Mouse (Mus musculus) mesoderm, embryonic 11.5 days (tissue): ENCODE measurements around the gene Tubgcp6.
A peak's percentile ranks its signal among the peaks of the same experiment; 100 is the strongest.

ENCODE experiments used
- DNase-seq: peaks from one replicate; pipeline ENCODE4 v3.0.0-alpha.2; 2012; ENCODE audit warnings: low read depth, low spot score

The Tubgcp6 gene

DNA sequence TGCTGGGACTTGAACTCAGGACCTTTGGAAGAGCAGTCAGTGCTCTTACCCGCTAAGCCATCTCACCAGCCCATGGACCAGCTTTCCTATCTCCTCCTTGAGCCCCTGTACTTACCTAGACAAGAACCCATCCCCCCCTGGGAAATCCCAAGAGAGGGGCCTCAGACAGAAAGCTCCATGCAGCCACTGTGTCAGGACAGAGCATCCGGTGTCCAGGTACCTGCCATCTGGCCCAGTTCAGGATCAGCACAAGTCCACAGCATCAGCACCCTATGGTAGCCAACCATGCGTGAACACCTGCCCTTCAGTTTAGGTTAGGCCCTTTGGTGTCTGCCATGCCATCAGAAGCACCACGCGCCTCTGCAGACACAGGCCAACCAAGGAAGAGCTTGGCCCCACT lies 58.0 kb downstream of the Tubgcp6 start:
- no peak for DNase-seq

GRCm38 (mm10) chr15:89063536-89063935 lies 59.4 kb downstream of the Tubgcp6 start:
- DNase-seq: no peak

DNA sequence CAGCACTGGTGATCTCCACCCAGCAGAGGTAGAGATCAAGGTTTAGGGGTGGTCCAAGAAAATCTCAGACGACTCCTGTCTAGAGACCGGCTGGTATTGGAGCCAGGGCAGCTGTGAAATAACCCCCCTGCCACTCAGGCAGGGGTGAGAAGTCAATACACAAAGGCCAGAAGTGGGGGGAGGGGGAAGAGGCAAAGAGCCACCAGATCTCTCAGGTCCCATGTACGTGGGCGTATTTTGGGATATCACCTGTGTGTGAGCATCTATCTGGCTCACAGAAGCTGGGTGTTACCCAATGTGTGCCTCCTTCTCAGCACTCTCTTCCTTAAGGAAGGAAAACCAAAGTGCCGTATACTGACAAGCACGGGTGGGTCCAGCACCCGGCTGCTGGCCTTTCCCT lies 59.9 kb downstream of the Tubgcp6 start:
- no peak for DNase-seq

DNA sequence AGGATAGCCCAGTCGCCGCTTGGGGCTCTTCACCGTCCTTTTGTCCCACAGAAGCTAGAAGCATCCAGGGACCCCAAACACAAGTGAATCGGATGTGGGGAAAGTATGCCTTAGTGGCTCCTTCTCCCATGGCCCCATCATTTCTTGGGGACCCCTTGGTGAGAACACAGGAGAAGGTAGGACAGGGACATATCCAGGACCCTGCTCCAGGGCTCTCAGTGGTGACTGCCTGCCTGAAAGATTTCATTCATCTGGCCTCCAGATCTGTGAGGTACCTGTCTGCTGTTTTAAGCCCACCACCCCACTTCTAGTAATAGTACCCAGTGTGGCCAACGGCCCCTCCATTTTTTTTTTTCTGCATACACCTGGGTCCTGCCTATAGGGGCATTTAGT lies 60.4 kb downstream of the Tubgcp6 start:
- DNase-seq: no peak

GRCm38 (mm10) chr15:89061761-89062517 lies 61.0 kb downstream of the Tubgcp6 start:
- no peak for DNase-seq

DNA sequence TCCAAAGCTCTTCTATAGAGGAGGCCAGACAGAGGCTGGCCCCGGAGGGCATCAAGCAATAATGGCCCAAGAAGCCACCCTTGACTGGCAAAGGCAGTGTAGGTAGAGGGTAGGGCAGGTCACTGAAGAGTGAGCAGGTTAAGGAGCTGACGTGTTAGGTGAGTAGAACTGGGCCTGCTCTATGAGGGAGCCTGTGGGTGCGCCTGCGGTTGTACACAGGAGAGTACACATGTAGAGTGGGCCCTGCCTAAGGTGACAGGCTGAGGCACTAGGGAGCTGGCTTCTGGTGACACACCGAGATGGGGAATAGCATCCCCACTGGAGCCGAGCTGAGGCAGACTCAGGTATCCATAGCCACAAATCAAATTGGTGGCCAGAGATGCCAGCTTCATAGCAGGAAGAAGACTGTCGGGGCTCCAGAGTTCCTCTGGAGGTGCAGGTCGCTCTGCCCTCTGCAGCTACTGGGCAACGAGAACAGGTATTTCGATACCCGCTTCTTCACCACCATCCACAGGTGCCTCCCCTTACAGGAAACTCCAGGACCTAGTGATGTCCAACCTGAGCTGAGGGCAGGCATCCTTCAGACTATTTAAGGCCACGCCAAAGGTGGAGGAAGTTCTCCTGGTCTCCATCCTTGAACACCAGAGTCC lies 62.0 kb downstream of the Tubgcp6 start:
- no peak for DNase-seq

DNA sequence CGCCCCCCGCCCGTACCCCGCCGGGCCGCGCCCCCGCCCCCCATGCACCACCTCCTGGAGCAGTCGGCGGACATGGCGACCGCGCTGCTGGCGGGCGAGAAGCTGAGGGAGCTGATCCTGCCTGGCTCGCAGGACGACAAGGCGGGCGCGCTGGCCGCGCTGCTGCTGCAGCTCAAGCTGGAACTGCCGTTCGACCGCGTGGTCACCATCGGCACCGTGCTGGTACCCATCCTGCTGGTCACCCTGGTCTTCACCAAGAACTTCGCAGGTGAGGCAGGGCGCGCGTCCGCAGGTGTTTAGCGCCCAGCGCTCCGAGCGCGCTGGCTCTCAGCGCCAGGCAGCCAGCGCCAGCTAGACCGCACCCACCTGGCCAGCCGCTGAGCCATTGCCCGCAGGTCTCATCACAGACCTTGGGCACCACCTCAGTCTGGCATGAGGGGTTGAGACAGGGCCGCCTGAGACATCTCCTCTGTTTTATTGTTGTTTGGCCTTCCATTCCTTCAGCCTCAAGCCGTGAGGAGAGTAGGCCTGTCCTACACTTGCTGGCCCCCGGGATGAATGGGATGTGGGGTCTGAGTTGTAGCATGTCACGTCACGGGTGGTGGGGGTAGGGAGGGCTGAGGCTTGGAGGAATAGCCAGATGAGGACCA lies 62.8 kb downstream of the Tubgcp6 start:
- DNase-seq: peak; percentile 44

DNA sequence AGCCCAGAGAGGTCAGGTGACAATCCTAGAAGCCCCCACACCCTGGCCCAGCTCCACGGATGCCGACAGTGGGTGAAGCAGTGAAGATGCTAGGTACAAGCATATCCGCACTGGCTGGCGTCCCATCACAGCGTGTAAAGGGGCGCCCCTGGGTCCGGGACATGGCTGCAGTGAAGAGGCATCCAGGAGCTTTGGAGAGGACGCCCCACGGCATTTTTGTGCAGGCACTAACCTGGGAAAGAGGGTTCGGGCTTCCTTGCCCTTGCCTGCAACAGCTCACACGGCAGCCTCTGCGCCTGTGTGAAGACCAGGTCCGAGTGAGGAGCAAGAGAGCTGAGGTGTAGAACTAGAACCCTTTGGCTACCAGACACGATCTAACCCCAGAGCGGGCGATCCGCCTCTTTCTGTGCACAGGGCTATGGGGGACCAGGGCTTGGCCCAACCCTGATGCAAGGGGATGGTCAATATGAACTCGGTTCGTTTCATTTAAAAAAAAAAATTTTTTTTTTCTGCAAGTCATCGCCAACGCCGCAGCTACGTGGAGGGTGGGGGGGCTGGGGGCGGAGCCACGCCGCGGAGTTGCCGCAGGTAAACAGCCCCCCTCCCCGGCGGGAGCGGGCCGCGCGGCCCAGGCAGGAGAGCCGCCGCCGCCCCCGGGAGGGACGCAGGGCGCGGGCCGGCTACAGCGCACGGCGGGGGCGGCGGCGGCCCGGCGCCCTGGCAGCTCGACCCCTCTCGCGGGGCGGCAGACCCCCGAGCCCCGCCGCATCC lies 63.6 kb downstream of the Tubgcp6 start, which contains the start of gene Panx2:
Panx2 (plus strand) TSS at position 574 of the 771 bp plus-strand sequence.
- DNase-seq: no peak

- no peak for DNase-seq
Observed at GRCm38 (mm10) chr15:89058736-89059135, 64.2 kb downstream of the Tubgcp6 start.

- no peak for DNase-seq
Observed at GRCm38 (mm10) chr15:89054666-89055065, 68.2 kb downstream of the Tubgcp6 start.
